17 mouse cellular contexts compared by ENCODE assay signal in genomic region chr4:65814176-65814535, GRCm38 (mm10).
DNase-seq lines count a peak whose midpoint lies in the region; ATAC-seq and TF ChIP-seq lines count a peak whose summit lies in the region.
"Had no signal": no experiment of that assay in that cellular context is flagged by ENCODE, and none has a peak within 500 bp of the region (broad histone marks: within the 10 kb centered on the region; RNA-seq: fewer than 3 reads in every experiment).

No protein-coding gene starts in this region.

- H3K4me1 ChIP-seq in heart, embryonic 12.5 days (replicated peaks), result 0 out of 2 replicates have a peak, but pooled peaks cover 3% of the 10 kb centered on the region
- H3K4me1 ChIP-seq in intestine, embryonic 15.5 days (replicated peaks), result no peaks in the 10 kb centered on the region
- no peaks in the 10 kb centered on the region for H3K4me1 ChIP-seq in hindbrain, postnatal 0 days (ENCODE audit: insufficient read depth, low read length)
- H3K4me1 ChIP-seq: embryonic facial prominence, embryonic 15.5 days; kidney, embryonic 15.5 days; liver, embryonic 15.5 days; midbrain, embryonic 15.5 days; neural tube, embryonic 12.5 days had no signal

- 54% methylated on average over 2 of the region's 2 CpGs for WGBS in heart, embryonic 12.5 days
- WGBS in intestine, embryonic 15.5 days, result 83% methylated on average over 2 of the region's 2 CpGs
- 90% methylated on average over 2 of the region's 2 CpGs for WGBS in hindbrain, postnatal 0 days

- TF ChIP-seq CTCF in hindbrain, postnatal 0 days (IDR thresholded peaks at IDR 0.05; ENCODE audit: low read depth), result no peak

- H3K27ac ChIP-seq in heart, embryonic 12.5 days (ENCODE audit: poor library complexity, severe bottlenecking), result peak overlapping the region; percentile 71
- H3K27ac ChIP-seq in intestine, embryonic 15.5 days, result no peak overlapping the region
- H3K27ac ChIP-seq in hindbrain, postnatal 0 days, result no peak overlapping the region
- H3K27ac ChIP-seq: embryonic facial prominence, embryonic 15.5 days; kidney, embryonic 15.5 days; liver, embryonic 15.5 days; midbrain, embryonic 15.5 days; neural tube, embryonic 12.5 days had no signal

- peak; percentile 85 for ATAC-seq in cerebellum, adult (ENCODE audit: insufficient number of reproducible peaks, low FRiP score, low TSS enrichment)
- ATAC-seq in heart, embryonic 12.5 days (ENCODE audit: insufficient number of reproducible peaks, low FRiP score), result peak; percentile 71; the same call in 1 of the 2 replicates
- no peak for ATAC-seq in intestine, embryonic 15.5 days
- no peak for ATAC-seq in hindbrain, postnatal 0 days
- ATAC-seq: hindbrain, embryonic 16.5 days; midbrain, embryonic 15.5 days had no signal

- no peak overlapping the region for H3K4me3 ChIP-seq in heart, embryonic 12.5 days
- H3K4me3 ChIP-seq in intestine, embryonic 15.5 days (replicated peaks), result no peak overlapping the region
- no peak overlapping the region for H3K4me3 ChIP-seq in hindbrain, postnatal 0 days (ENCODE audit: low read length)
- H3K4me3 ChIP-seq: embryonic facial prominence, embryonic 15.5 days; kidney, embryonic 15.5 days; liver, embryonic 15.5 days; midbrain, embryonic 15.5 days; neural tube, embryonic 12.5 days had no signal

- no peaks in the 10 kb centered on the region for H3K27me3 ChIP-seq in heart, embryonic 12.5 days (replicated peaks)
- no peaks in the 10 kb centered on the region for H3K27me3 ChIP-seq in intestine, embryonic 15.5 days (replicated peaks)
- H3K27me3 ChIP-seq in hindbrain, postnatal 0 days (ENCODE audit: insufficient read depth, low read length), result no peaks in the 10 kb centered on the region
- H3K27me3 ChIP-seq: embryonic facial prominence, embryonic 15.5 days; kidney, embryonic 15.5 days; liver, embryonic 15.5 days; midbrain, embryonic 15.5 days; neural tube, embryonic 12.5 days had no signal

- H3K9me3 ChIP-seq in heart, embryonic 12.5 days (replicated peaks), result no peaks in the 10 kb centered on the region
- no peaks in the 10 kb centered on the region for H3K9me3 ChIP-seq in intestine, embryonic 15.5 days
- no peaks in the 10 kb centered on the region for H3K9me3 ChIP-seq in hindbrain, postnatal 0 days (ENCODE audit: low read length)
- H3K9me3 ChIP-seq: embryonic facial prominence, embryonic 15.5 days; kidney, embryonic 15.5 days; liver, embryonic 15.5 days; midbrain, embryonic 15.5 days; neural tube, embryonic 12.5 days had no signal

- no peak for DNase-seq in cerebellum, postnatal 4 days (ENCODE audit: low spot score in 2 of 2)
- DNase-seq in MN1 (ENCODE audit: low spot score), result peak; percentile 60
- DNase-seq in cerebellum, postnatal 14 days, result peak; percentile 67 to 75
- DNase-seq in thymus, postnatal 25 days, result no peak
- DNase-seq in hindbrain, postnatal 0 days (ENCODE audit: low spot score), result no peak
- DNase-seq: adrenal gland, postnatal 10 days; lung, postnatal 36 days; retina, postnatal 1 day had no signal

- no peak overlapping the region for H3K4me2 ChIP-seq in heart, embryonic 12.5 days
- H3K4me2 ChIP-seq in intestine, embryonic 15.5 days (replicated peaks), result no peak overlapping the region
- H3K4me2 ChIP-seq in hindbrain, postnatal 0 days (ENCODE audit: low read depth, low read length), result no peak overlapping the region
- H3K4me2 ChIP-seq: embryonic facial prominence, embryonic 15.5 days; kidney, embryonic 15.5 days; liver, embryonic 15.5 days; midbrain, embryonic 15.5 days; neural tube, embryonic 12.5 days had no signal

- H3K9ac ChIP-seq in heart, embryonic 12.5 days, result no peak overlapping the region
- H3K9ac ChIP-seq in intestine, embryonic 15.5 days, result no peak overlapping the region
- H3K9ac ChIP-seq in hindbrain, postnatal 0 days (replicated peaks; ENCODE audit: low read length), result no peak overlapping the region
- H3K9ac ChIP-seq: embryonic facial prominence, embryonic 15.5 days; kidney, embryonic 15.5 days; liver, embryonic 15.5 days; midbrain, embryonic 15.5 days; neural tube, embryonic 12.5 days had no signal

- no peaks in the 10 kb centered on the region for H3K36me3 ChIP-seq in heart, embryonic 12.5 days
- H3K36me3 ChIP-seq in intestine, embryonic 15.5 days, result no peaks in the 10 kb centered on the region
- H3K36me3 ChIP-seq in hindbrain, postnatal 0 days (ENCODE audit: insufficient read depth, low read length), result no peaks in the 10 kb centered on the region
- H3K36me3 ChIP-seq: embryonic facial prominence, embryonic 15.5 days; kidney, embryonic 15.5 days; liver, embryonic 15.5 days; midbrain, embryonic 15.5 days; neural tube, embryonic 12.5 days had no signal

Comparison
In these comparisons a context has a peak if more than half of its experiments do, and no peak if none do; other contexts are left out.
1. DNase-seq: peak in MN1 (single experiment) and cerebellum, postnatal 14 days (2 of 2); none in cerebellum, postnatal 4 days (0 of 2), thymus, postnatal 25 days (single experiment) and hindbrain, postnatal 0 days (single experiment).
2. ATAC-seq: peak in cerebellum, adult (single experiment) and heart, embryonic 12.5 days (single experiment); none in intestine, embryonic 15.5 days (single experiment) and hindbrain, postnatal 0 days (single experiment).